In the genomic region with DNA sequence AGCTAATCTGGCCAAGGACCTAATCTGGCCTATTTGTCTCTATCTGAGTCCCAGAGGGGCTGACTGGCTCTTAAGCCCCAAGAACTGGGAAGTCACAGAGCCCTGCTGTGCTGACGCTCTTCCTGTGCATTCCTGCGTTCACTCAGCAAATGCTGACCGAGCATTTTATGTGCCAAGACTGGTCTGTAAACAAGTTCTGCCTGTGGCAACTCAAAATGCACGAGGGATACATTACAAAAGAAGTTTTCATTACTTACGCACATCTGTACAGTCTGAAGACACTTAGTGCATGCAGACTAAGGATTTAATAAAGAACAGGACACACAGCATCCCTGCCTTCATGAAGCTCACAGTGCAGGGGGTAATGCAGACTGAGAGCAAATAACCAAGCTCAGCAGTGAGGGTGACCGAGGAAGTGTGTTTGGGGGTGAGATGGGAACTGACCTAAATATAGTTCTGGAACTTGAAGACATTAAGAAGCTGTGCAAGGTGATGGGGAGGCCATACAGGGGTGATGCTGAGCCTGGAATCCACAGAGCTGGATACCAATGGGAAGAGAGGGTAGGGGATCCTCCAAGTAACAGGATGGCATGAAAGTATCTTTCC, we compare ENCODE assay signal across 9 mouse cellular contexts.
DNase-seq lines count a peak whose midpoint lies in the region; ATAC-seq and TF ChIP-seq lines count a peak whose summit lies in the region.
"Had no signal": no experiment of that assay in that cellular context is flagged by ENCODE, and none has a peak within 500 bp of the region (broad histone marks: within the 10 kb centered on the region; RNA-seq: fewer than 3 reads in every experiment).

No protein-coding gene starts in this region.

- no peaks in the 10 kb centered on the region for H3K79me2 ChIP-seq in CH12.LX (replicated peaks; ENCODE audit: control insufficient read depth, extremely low read depth, insufficient read depth, poor library complexity, severe bottlenecking)

- H3K4me1 ChIP-seq in CH12.LX (ENCODE audit: control insufficient read depth in 1 of 2, insufficient read depth in 2 of 2) = no peaks in the 10 kb centered on the region
- H3K4me1 ChIP-seq in forebrain, embryonic 14.5 days (ENCODE audit: control insufficient read depth, insufficient read depth, low read length) = no peaks in the 10 kb centered on the region

- H3K4me3 ChIP-seq in CH12.LX (replicated peaks in 1 of 3; ENCODE audit: low read depth in 2 of 3, low read length in 2 of 3, poor library complexity in 1 of 3) = no peak overlapping the region
- H3K4me3 ChIP-seq in forebrain, embryonic 14.5 days (ENCODE audit: low read depth, low read length) = no peak overlapping the region

- WGBS in forebrain, embryonic 14.5 days = 73% methylated on average over 6 of the region's 6 CpGs

- no peak for TF ChIP-seq POLR2A in CH12.LX (IDR thresholded peaks at IDR 0.05; ENCODE audit: low read depth, low read length)

- ATAC-seq in forebrain, embryonic 14.5 days = no peak

- H3K9ac ChIP-seq in CH12.LX (ENCODE audit: insufficient read depth, low read depth) = no peak overlapping the region
- H3K9ac ChIP-seq in forebrain, embryonic 14.5 days (ENCODE audit: low read length) = no peak overlapping the region

- in situ Hi-C loops in CH12.LX (cut with MboI; ENCODE audit: low pct_ligation_motif_present, low pct_unique_long_range_greater_than_20kb, low sequenced_read_pairs) = no loop called here

- H3K27ac ChIP-seq in CH12.LX (ENCODE audit: insufficient read depth, low read depth) = no peak overlapping the region
- H3K27ac ChIP-seq in forebrain, embryonic 14.5 days (ENCODE audit: low read depth, low read length) = no peak overlapping the region

- H3K36me3 ChIP-seq in CH12.LX (replicated peaks in 1 of 2; ENCODE audit: control insufficient read depth in 1 of 2, insufficient read depth in 1 of 2, low read length in 1 of 2) = no peaks in the 10 kb centered on the region
- H3K36me3 ChIP-seq in forebrain, embryonic 14.5 days (ENCODE audit: control insufficient read depth, insufficient read depth, low read length) = no peaks in the 10 kb centered on the region

- no peak for TF ChIP-seq RAD21 in CH12.LX (IDR thresholded peaks at IDR 0.05; ENCODE audit: low read depth, low read length)

- dilution Hi-C loops in CH12.LX (cut with MboI; ENCODE audit: extremely low pct_ligation_motif_present, extremely low pct_unique_long_range_greater_than_20kb, low sequenced_read_pairs) = no loop called here

- no peaks in the 10 kb centered on the region for H3K27me3 ChIP-seq in CH12.LX (replicated peaks)
- H3K27me3 ChIP-seq in forebrain, embryonic 14.5 days (replicated peaks; ENCODE audit: control insufficient read depth, insufficient read depth, low read length) = no peaks in the 10 kb centered on the region

- H3K9me3 ChIP-seq in CH12.LX (replicated peaks; ENCODE audit: low read length) = no peaks in the 10 kb centered on the region
- no peaks in the 10 kb centered on the region for H3K9me3 ChIP-seq in forebrain, embryonic 14.5 days (replicated peaks; ENCODE audit: control insufficient read depth, low read length)

- H3K4me2 ChIP-seq in CH12.LX (ENCODE audit: insufficient read depth, low read depth, poor library complexity, severe bottlenecking) = no peak overlapping the region
- no peak overlapping the region for H3K4me2 ChIP-seq in forebrain, embryonic 14.5 days (ENCODE audit: low read length)

- no peak for TF ChIP-seq EP300 in CH12.LX (IDR thresholded peaks at IDR 0.05; ENCODE audit: low read length)

- TF ChIP-seq CTCF in CH12.LX (conservative IDR thresholded peaks at IDR 0.05 in 1 of 2, IDR thresholded peaks at IDR 0.05 in 1 of 2; ENCODE audit: low read depth in 2 of 2, low read length in 2 of 2) = no peak

- DNase-seq in adrenal gland, postnatal 10 days = peak; percentile 41
- DNase-seq in adrenal gland, adult 18-20 months (ENCODE audit: low spot score in 2 of 2) = no peak
- peak; percentile 56 for DNase-seq in kidney, adult 9 months
- no peak for DNase-seq in kidney, adult 18-20 months
- no peak for DNase-seq in CH12.LX (ENCODE audit: extremely low read depth)
- peak; percentile 65 to 77 for DNase-seq in kidney, postnatal 25 days
- DNase-seq in forebrain, embryonic 14.5 days (ENCODE audit: low spot score) = no peak
- no peak for DNase-seq in frontal cortex, postnatal 36 days (ENCODE audit: low spot score in 2 of 2)
- DNase-seq: cerebellum, adult 2 months had no signal

TF ChIP-seq in CH12.LX, 34 proteins besides CTCF, POLR2A, EP300 and RAD21:
- TF ChIP-seq ZMIZ1 (IDR thresholded peaks at IDR 0.05; ENCODE audit: low read depth, low read length) (no peak), MAFK (IDR thresholded peaks at IDR 0.05; ENCODE audit: insufficient replicate concordance, low read length) (peak; percentile 30; the same call in 1 of the 2 replicates), ZC3H11A (IDR thresholded peaks at IDR 0.05; ENCODE audit: low read depth, low read length) (no peak), UBTF (IDR thresholded peaks at IDR 0.05; ENCODE audit: low read depth, low read length) (no peak)

Comparison
In these comparisons a context has a peak if more than half of its experiments do, and no peak if none do; other contexts are left out.
1. DNase-seq: peak in adrenal gland, postnatal 10 days (single experiment), kidney, adult 9 months (single experiment) and kidney, postnatal 25 days (2 of 2); none in adrenal gland, adult 18-20 months (0 of 2), kidney, adult 18-20 months (single experiment), CH12.LX (single experiment), forebrain, embryonic 14.5 days (single experiment) and frontal cortex, postnatal 36 days (0 of 2).